Mouse (Mus musculus) thymus, adult 2 months (tissue): ENCODE data around the gene Gtsf2. TPM values are rescaled to one million over a fixed set of nuclear protein-coding genes. Genes with fewer than 3 reads are reported as not detected.

Source experiments
- DNase-seq: peaks from one replicate; pipeline ENCODE4 v3.0.0; 2021
- H3K27ac ChIP-seq: fragments of 200-500 bp; 2 replicates; pipeline ENCODE4 v1.5.1; 2012; ENCODE audit warnings: low read length, control low read depth; ENCODE audit not compliant: control insufficient read depth, insufficient read depth
- H3K27me3 ChIP-seq: fragments of 200-500 bp; 2 replicates; pipeline ENCODE4 v1.6.1; 2012; ENCODE audit warnings: mild to moderate bottlenecking, low read length, moderate library complexity, mixed read lengths; ENCODE audit not compliant: control insufficient read depth, insufficient read depth
- H3K36me3 ChIP-seq: fragments of 200-500 bp; 2 replicates; pipeline ENCODE4 v1.6.1; 2012; ENCODE audit warnings: mild to moderate bottlenecking, low read length, moderate library complexity; ENCODE audit not compliant: control insufficient read depth, insufficient read depth
- H3K4me1 ChIP-seq: fragments of 200-500 bp; replicated peaks from 2 replicates; pipeline ENCODE4 v1.6.1; 2012; ENCODE audit warnings: low read length; ENCODE audit not compliant: control insufficient read depth, insufficient read depth
- H3K4me3 ChIP-seq: fragments of 200-500 bp; 2 replicates; pipeline ENCODE4 v1.5.1; 2012; ENCODE audit warnings: mild to moderate bottlenecking, low read length, control low read depth, moderate library complexity; ENCODE audit not compliant: control insufficient read depth, insufficient read depth
- CTCF ChIP-seq: fragments of 200-500 bp; IDR thresholded peaks from 2 replicates; pipeline ENCODE4 v1.5.1; 2012; ENCODE audit warnings: mild to moderate bottlenecking, control low read depth, low read length, moderate library complexity, borderline replicate concordance; ENCODE audit not compliant: control insufficient read depth, poor library complexity, insufficient read depth; ENCODE audit errors: extremely low read depth
- POLR2A ChIP-seq: fragments of 200-500 bp; IDR thresholded peaks from 2 replicates; pipeline ENCODE4 v1.6.1; 2012; ENCODE audit warnings: mild to moderate bottlenecking, low read length, control low read depth, moderate library complexity; ENCODE audit not compliant: control insufficient read depth, poor library complexity, insufficient read depth; ENCODE audit errors: extremely low read depth
- WGBS: fragments of 180-500 bp; shearing (Covaris S2); methylation state at CpG from one replicate; pipeline ENCODE4 v1.1.7; 2018; 5-methylcytosine and 5-hydroxymethylcytosine counted together
- polyA plus RNA-seq: library from polyadenylated mRNA; depleted of rRNA; stranded (reverse); fragments of >200 nt; gene quantifications from 2 replicates; pipeline ENCODE4 v1.2.3, GENCODE M21; 2012

The Gtsf2 gene
- polyA plus RNA-seq, 1 experiment = not detected

GRCm38 (mm10) chr15:103480129-103480528, 31.9 kb upstream of the Gtsf2 start:
- Histone ChIP-seq H3K4me3 (no peak overlapping the region), H3K27me3 (no peaks in the 10 kb centered on the region), H3K36me3 (peaks cover 95% of the 10 kb centered on the region), H3K27ac (no peak overlapping the region), H3K4me1 (no peaks in the 10 kb centered on the region)
- DNase-seq = no peak
- TF ChIP-seq CTCF (no peak), POLR2A (no peak)
- 90% methylated on average over 2 of the region's 2 CpGs for WGBS

DNA sequence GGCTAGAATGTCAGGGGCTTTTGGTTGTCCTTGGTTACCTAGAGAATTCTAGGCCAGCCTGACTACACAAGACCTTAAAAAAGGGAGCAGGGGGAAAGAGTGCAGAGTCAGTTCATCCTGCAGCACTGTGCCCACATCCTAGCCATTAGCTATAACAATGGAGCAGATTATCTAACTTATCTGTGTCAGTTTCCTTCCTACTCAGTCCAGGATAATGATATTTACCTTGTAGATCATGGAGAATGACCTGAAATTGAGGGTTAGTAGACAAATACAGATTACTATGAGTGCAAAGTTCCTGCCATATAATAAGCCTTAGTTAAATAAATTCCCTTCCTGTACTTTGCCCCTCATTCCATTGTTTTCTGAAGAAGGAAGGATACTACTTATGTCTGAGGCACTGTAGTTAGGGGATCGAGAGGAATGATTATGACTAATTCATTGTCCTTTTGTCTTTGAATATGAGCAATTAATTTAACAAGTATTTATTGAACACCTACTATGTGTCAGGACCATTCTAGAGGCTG, 30.9 kb upstream of the Gtsf2 start:
- TF ChIP-seq CTCF (no peak), POLR2A (no peak)
- Histone ChIP-seq H3K27ac (no peak overlapping the region), H3K4me1 (no peaks in the 10 kb centered on the region), H3K36me3 (peaks cover 95% of the 10 kb centered on the region), H3K4me3 (no peak overlapping the region), H3K27me3 (no peaks in the 10 kb centered on the region)
- DNase-seq = no peak
- WGBS = 98% methylated on average over 1 of the region's 1 CpGs

DNA sequence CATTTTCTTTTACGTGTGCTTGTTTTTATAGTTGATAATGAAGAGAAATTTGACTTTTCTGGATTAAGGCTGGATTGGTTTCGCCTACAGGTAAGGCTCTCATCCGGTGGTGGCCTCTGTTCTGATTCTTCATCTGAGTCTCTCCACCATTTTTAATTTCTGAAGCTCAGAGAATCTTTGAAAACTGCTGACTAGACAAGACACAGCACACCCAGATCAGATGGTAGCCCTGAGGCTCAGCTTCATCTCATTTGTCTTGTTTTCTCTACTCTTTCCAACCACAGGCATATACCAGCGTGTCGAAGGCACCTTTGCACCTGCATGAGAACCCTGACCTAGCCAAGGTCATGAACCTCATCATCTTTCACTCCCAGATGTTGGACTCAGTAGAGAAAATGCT, 25.5 kb upstream of the Gtsf2 start:
- no peaks in the 10 kb centered on the region for H3K27me3 ChIP-seq
- peaks cover 89% of the 10 kb centered on the region for H3K36me3 ChIP-seq
- no peak overlapping the region for H3K4me3 ChIP-seq
- DNase-seq = no peak
- no peak overlapping the region for H3K27ac ChIP-seq
- TF ChIP-seq CTCF (no peak), POLR2A (no peak)
- 93% methylated on average over 5 of the region's 5 CpGs for WGBS
- no peaks in the 10 kb centered on the region for H3K4me1 ChIP-seq

GRCm38 (mm10) chr15:103473182-103473581, 24.9 kb upstream of the Gtsf2 start:
- H3K27me3 ChIP-seq = no peaks in the 10 kb centered on the region
- no peak overlapping the region for H3K27ac ChIP-seq
- TF ChIP-seq POLR2A = no peak
- no peak for TF ChIP-seq CTCF
- no peaks in the 10 kb centered on the region for H3K4me1 ChIP-seq
- H3K36me3 ChIP-seq = peaks cover 89% of the 10 kb centered on the region
- H3K4me3 ChIP-seq = no peak overlapping the region
- DNase-seq = no peak
- 99% methylated on average over 7 of the region's 7 CpGs for WGBS

DNA sequence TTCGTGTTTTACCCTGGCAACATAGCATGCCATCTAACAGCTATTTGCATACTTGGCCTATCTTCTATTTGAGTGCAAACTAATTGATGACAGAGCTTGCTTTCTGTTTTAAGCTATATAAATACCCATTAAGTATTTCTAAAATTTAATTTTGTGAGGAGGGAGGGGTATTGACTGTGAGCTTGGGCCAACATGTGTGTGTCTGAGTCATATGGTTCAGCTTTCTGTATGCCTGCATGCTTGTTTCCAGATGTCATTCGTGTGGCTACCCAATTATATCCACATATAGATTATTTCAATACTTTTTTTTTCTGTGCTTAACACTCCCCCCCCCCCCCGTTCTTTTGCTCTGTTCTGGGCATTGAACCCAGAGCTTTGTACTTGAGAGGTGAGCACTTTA, 24.0 kb upstream of the Gtsf2 start:
- Histone ChIP-seq H3K4me1 (no peaks in the 10 kb centered on the region), H3K4me3 (no peak overlapping the region), H3K36me3 (peaks cover 90% of the 10 kb centered on the region), H3K27me3 (no peaks in the 10 kb centered on the region), H3K27ac (no peak overlapping the region)
- no peak for TF ChIP-seq CTCF
- TF ChIP-seq POLR2A = no peak
- no peak for DNase-seq
- 85% methylated on average over 3 of the region's 3 CpGs for WGBS

DNA sequence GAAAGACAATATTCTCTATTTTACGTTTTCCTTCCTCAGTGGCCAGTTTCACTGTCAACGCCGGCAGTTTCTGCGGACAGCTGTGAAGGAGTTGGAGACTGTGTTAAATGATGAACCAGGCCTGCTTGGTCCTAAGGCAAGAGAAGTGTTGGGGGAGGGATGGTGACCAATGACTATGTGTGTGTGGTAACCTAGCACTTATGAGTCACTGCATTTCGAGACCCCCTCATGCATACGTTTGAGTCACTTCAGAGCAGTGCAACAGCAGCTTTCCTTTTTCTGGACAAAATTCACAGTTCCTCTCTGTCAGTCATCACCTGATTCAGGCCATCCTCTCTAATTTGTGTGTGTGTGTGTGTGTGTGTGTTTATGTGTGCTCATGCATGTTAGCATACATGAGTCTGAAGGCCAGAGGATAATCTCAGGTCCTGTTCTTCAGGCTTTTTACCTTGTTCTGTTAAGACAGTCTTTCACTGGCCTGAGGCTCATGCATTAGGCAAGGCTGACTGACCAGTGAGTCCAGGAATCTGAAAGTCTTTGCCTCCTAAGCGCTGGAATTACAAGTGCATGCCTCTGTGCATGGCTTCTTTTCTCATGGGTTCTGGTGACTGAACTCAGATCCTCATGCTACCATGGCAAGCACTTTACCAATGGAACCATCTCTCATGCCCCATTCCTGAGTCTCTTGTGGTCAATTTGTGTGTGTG, 23.4 kb upstream of the Gtsf2 start:
- Histone ChIP-seq H3K27ac (no peak overlapping the region), H3K4me1 (no peaks in the 10 kb centered on the region), H3K36me3 (peaks cover 90% of the 10 kb centered on the region), H3K27me3 (no peaks in the 10 kb centered on the region), H3K4me3 (no peak overlapping the region)
- WGBS = 95% methylated on average over 7 of the region's 7 CpGs
- TF ChIP-seq CTCF = no peak
- no peak for TF ChIP-seq POLR2A
- no peak for DNase-seq
